Mouse (Mus musculus): Measurements from ENCODE around the gene Rln1.

DNA sequence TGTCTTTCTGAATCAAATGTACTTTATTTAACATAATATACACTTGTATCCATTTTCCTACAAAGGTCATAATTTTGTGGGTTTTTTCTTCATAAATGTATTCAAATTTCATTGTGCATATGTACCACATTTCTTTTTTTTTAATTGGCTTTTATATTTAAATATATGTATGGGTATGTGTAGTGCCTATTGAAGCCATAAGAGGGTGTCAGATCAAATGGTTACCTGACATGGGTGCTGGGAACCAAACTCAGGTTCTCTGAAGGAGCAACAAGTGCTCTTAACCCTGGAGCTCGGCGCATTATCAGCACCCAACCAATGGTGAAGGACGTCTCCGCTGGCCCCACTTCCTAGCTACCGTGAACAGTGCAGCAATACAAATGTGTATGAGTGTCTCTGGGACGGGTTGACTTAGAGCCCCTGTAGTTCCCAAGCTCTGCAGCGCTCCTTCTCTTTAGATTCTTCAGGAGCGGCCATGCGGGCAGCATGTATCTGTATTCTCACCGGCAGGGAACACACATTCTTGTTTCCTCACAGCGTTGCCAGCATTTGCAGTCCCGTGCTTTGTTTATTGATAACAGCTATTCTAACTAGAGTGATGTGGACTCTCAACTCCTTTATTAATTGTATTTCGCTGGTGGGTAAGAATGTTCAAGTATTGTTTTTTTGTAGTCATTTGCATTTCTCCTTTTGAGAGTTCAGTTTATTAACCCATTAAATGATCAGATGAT lies 7.5 kb downstream of the Rln1 start:
- TF ChIP-seq CTCF (IDR thresholded peaks at IDR 0.05; ENCODE audit: insufficient read depth, low read length) = no peak
- no peak for TF ChIP-seq POLR2A (IDR thresholded peaks at IDR 0.05; ENCODE audit: borderline replicate concordance, extremely low read depth, low read depth, low read length)

All from lung, adult 2 months (tissue).